Mouse (Mus musculus): ENCODE measurements at regions not wholly inside any gene's neighbourhood (a gene's known extent, or its start where the extent isn't known, plus 50 kb on each side); places are given as distances from the start of the nearest gene placed in this dataset.

DNA sequence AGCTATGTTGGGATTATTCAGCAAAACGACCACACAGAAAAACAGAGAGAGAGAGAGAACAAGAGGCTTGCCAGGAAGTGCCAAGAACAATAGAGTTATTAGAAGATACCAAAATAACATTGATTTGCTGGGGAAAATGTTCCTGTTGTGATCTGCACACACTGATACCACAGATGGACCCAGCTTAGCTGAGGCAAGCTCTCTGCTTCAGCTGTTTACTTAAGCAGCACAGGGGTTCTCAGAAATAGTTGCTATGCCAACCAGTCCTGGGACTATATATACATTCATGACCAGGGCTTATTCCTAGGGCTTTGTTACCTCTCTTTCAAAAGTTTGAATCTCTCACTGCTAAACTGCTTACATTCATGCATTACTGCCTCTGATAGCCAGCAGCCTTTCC is 790.5 kb downstream of the Diaph3 start:
- TF ChIP-seq GATA1 (IDR thresholded peaks at IDR 0.05; ENCODE audit: borderline replicate concordance, low read length), result no peak
- TF ChIP-seq FLI1 (IDR thresholded peaks at IDR 0.05; ENCODE audit: low read length), result no peak
